Mouse (Mus musculus) kidney, adult 9 months (tissue): ENCODE data around the gene Efna1.

Experiments used
- DNase-seq: peaks from one replicate; pipeline ENCODE4 v3.0.0; 2022

Gene Efna1

DNA sequence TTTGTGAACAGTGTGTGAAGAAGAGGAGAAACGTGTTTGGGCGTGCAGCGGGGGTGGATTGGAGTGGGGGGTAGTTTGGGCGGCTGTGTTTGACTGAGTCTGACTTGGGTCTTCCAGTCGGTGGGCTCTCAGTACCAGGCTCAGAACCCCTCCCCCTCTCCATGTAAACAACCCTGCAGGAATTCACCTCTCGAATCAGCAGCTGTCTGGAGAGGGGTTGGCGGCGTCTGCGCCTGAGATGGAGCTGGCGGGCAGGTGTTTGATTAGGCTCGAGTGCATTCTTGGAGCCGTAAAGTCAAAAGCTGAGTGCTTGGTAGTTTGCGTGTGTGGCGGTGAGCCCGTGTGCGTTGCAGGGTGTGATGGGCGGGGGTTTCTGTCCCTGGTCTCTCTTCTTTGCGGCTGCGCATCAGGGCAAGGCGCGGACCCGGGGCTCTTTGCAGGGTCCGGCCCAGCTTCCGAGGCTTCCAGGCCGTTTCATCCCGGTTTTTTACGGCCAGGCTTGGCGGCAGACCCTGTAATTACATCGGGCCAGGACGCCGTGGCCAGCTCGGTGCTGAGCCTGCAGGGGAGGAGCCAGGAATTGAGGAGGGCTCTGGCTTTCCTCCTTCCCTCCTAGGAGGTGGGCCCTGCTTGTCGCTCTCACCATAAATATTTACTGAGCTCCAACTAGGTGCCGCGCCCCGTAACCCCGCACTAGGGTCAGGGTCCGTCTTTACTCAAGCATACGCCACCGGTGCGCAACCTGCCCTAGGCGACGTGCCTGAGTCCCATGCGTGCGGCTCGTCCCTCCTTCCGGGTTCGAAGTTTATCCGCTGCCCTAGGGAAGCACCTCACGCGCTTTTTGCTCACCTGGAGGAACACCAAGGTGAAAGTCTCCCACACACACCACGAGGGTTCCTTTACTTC is at the start of gene Efna1:
Gene Efna1 (minus strand): TSS at position 537 of the 906 bp plus-strand sequence.
- peak; percentile 94 for DNase-seq

DNA sequence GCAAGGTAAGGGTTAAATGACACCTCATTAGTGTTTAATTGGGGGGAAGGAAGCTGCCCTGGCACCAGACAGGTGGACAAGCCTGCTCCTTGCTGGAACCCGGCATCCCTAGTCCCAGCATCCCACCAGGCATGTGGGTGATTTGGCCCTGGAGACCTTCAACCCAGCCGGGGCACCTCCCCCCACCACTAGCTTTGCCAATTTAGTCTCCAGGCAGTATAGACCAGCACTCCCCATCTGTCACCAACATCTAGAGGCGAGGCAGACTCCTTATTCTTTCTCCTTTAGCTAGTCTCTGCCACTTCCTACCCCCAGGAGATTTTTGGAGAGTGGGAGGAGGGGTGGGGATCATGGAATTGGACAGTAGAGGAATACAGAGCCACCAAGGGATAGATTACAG is 49.4 kb upstream of the Efna1 start:
- no peak for DNase-seq

GRCm38 (mm10) chr3:89328623-89329022 is 47.7 kb upstream of the Efna1 start:
- no peak for DNase-seq

GRCm38 (mm10) chr3:89327371-89327870 is 46.5 kb upstream of the Efna1 start:
- DNase-seq = no peak

GRCm38 (mm10) chr3:89325882-89326281 is 44.9 kb upstream of the Efna1 start:
- no peak for DNase-seq

GRCm38 (mm10) chr3:89322514-89323165 is 41.7 kb upstream of the Efna1 start, which contains the start of gene Efna3:
Gene Efna3 (minus strand): TSS chr3:89322965.
- peak; percentile 64 for DNase-seq

DNA sequence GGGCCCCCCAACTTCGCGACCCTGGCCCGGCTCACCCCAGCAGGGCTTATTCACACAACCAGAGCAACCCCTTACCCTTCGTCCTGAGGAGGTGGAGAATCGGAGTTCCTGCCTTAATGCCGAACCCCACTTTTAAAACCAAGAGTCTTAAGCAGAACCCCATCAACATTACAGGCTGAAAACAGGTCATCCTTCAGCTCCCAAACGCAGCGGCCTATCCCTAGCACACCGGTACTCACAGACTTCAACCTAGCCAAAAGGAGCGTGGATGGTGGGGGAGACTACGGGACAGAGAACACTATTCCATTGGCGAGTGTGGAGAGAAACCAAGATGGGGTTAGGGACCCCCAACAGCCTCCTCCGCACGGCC is 41.2 kb upstream of the Efna1 start:
- DNase-seq = no peak

DNA sequence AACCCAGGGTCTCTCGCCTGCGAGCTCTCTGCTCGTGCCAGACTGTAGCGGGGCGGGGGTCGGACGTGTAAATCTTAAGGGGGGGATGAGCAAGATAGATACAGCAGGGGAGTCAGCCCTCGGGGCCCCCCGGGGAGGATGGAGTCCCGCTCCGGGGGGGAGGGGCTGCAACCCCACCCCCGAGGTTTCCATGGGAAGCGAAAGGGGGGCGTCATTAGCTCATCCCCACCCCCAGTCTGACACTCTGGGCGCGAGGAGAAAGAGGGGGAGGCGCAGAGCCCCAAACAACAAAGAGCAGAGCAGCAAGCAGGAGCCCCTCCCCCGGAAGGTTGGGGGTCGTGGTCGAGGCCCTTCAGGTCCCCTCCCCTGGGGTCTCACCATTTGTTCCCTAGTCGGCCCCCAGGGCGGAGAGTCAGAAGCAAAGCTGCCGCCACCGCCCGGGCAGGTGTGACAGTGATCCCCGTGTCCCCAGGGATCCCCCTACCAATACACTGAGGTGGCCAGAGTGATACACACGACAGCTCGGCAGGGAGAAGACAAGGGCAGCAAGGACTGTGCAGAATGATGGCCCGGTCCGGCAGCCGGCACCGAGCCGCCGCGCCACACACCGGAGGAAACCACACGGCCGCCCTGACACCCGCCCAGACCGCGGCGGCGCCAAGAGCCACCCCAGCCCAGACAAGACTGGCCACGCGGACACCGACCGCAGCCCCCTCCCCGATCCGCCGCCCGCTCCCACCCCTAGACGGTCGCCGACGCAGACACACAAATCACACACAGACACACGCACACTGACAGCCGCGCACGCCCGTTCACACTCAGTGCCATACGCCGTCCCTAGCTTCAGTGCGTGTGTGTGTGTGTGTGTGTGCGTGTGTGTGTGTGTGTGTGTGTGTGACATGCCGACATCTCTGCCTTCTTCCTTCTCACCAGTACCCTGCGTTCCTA is 40.5 kb upstream of the Efna1 start:
- no peak for DNase-seq

DNA sequence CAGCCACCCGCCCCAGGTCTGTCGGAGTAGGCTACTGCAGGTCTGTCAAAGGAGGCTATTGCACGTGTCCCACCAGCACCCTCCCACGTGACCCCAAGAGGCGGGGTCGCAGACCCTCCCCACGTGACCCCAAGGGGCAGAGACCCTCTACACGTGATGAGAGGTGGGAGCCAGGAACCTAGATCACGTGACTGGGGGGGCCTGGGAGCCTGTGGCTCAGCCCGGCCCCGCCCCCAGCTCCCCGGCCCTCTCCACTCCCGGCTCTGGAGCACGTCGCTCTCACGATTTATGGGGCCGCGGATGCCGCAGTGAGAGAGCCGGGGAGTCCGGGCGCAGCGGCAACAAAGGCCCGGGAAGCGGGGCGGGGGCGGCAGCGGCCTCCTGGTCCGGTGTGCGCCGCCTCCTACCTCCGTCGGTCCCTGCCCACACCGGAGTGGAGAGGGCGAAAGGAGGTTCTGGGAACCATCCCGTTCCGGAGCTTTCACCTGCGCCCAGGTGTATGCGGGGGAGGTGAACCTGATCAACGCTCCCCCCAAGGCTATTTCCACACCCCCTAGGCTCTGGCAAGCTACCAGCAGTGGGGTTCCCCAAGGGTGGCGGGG is 39.7 kb upstream of the Efna1 start:
- DNase-seq = peak; percentile 42

DNA sequence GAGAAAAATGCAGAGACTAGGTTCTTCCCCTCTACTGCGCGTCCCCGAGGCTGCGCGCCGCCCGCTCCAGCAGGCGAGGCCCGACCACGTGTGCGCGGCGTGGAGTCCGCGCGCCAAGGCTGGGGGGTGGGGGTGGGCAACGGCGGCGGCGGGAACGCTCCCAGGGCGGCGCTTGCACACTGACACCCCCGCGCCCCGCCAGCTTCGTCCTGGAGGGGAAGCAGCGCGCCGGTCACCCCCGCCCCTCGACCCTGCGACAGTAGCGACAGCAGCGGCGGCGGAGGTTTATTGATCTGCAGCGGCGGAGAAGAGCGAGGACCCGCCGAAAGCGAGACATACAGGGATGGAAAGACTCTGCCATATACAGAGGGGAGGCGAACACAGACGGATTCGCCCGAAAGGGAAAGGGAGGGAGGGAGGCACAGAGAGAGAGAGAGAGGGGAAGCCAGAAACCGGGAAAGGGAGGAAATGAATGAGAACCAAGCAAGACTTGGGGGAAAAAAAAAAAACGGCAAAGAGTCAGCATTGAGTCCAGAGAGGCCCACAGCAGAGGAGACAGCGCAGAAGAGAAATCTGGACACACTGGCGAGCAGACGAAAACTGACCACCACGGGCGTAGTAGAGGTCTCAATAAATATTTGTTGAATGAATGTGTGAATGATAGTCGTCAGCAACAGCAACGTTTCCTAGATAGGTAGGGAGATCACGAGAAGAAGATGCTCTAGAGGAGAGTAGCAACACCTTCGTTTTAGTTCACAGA is 38.8 kb upstream of the Efna1 start:
- no peak for DNase-seq

GRCm38 (mm10) chr3:89318971-89319590 is 38.1 kb upstream of the Efna1 start:
- no peak for DNase-seq

GRCm38 (mm10) chr3:89318316-89318715 is 37.4 kb upstream of the Efna1 start:
- DNase-seq = no peak

DNA sequence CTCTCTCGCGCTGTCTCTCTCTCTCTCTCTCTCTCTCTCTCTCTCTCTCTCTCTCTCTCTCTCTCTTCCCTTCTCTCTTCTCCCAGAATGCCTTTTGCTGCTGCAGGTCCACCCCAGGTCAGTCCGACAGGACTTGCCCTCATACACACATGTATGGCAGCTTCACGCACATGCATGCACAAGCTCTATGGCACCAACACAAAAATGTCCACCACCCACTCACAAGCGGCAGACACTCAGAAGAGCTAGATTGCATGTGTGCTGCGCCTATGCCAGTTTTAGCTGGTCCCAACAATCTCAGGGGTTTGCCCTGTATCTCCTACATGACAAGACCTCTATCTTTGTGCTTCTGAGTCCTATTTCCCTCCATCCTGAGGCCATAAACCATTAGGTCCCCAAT is 36.3 kb upstream of the Efna1 start:
- no peak for DNase-seq

DNA sequence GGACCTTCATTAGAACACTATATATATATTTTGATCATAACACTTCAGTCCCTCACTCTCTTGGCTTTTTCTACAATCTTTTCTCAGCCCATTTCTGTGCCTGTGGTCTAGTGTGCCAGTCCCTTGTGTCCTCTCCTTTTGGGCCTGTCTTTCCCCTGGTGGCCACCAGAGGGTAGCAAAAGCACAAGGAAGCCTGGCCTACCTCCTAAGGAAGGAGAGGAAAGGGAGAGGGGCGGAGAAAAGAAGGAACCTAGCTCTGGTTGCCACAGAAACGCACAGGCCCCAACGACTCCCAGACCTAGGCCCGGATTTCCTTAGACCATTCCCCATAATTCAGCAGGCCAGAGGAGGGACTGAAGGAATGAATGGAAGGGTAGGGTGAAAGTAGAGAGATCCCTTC is 35.9 kb upstream of the Efna1 start:
- DNase-seq = peak; percentile 93

GRCm38 (mm10) chr3:89315930-89316831 is 35.2 kb upstream of the Efna1 start:
- peak; percentile 30 for DNase-seq

DNA sequence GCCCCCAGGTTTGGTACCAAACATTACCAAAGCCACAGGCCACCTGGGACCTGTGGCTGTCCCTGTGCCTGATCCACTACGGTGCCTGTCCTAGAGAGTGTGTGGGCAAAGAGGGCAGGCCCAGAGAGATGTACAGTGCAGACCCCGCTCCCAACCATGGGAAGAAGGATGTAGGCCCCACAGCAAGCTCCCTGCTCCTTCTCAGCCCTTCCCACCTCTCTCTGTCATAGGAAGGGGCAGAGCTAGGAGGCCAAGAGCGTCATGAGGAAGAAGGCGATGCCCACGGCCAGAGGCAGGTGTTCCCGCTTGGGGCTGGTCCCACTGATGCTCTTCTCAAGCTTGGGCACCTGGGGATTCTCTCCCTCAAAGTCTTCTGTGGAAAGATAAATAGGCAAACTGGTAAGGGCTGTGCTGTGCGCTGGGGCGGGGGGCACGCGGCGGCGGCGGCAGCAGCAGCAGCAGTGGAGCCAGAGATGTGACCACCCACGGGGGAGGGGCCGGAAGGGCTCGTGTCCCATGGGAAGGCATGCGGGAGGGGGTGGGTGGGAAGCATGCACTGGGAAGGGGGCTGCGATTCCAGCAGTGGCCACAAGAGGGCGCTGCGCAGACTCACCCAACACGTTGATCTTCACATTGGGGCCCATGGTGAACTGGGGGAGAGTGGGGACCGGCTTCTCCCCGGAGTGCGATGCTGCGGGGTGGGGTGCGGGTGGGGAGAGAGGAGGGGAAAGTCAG is 34.4 kb upstream of the Efna1 start:
- DNase-seq = peak; percentile 79

- DNase-seq = no peak
Observed at GRCm38 (mm10) chr3:89314791-89315190, 33.8 kb upstream of the Efna1 start.

DNA sequence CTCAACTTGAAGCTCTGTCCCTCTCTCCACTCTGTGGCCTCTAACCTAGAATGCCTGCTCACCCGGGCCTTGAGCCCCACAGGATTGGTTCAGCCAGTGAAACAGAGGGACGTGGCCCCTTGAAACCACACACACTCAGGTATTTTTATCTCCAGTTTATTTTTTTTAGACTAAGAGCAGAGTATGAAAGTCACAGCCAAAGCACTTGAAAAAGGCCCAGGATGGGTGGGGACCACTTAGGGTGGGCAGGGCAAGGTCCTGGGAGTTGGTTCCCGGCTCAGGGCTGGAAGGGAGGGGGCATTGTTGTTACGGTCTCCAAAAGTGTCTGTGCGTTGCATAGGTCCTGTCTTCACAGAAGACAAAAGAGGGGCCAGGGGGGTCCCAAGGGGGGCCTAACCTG is 33.4 kb upstream of the Efna1 start:
- no peak for DNase-seq

GRCm38 (mm10) chr3:89308089-89308488 is 27.1 kb upstream of the Efna1 start:
- DNase-seq = peak; percentile 87
